Mouse (Mus musculus) Patski (cell line): ENCODE measurements around the gene Ccdc88b. TPM values are rescaled to one million over a fixed set of nuclear protein-coding genes. Genes with fewer than 3 reads are reported as not detected.

ENCODE experiments used
- ATAC-seq: fragments of 100-300 bp; one replicate; pipeline ENCODE4 v1.8.0; 2021
- CTCF ChIA-PET: fragments of 350-600 bp; sonication (Branson Sonifier 250); formaldehyde crosslinking; loops from one replicate; lab custom pipeline; 2022; ENCODE audit warnings: inconsistent platforms; lab: Charles Lee
- POLR2A ChIA-PET: fragments of 350-600 bp; sonication (Branson Sonifier 250); formaldehyde crosslinking; loops from one replicate; lab custom pipeline; 2022; ENCODE audit warnings: antibody characterized with exemption, inconsistent platforms; lab: Charles Lee
- DNase-seq: peaks from one replicate; pipeline ENCODE4 v3.0.0-alpha.2; 2011; ENCODE audit warnings: low read depth, low spot score
- H3K27me3 ChIP-seq: fragments of 371-371 bp; one replicate; pipeline ENCODE4 v1.5.1; 2021
- CTCF ChIP-seq: fragments of 100-300 bp; IDR thresholded peaks from one replicate; pipeline ENCODE4 v1.5.1; 2021
- in situ Hi-C: fragments of 300-500 bp; cut with MboI; formaldehyde crosslinking; loops from 3 replicates; pipeline ENCODE4 v1.11.1; 2018; ENCODE audit warnings: low pct_unique_long_range_greater_than_20kb, mixed read lengths
- polyA plus RNA-seq: library from polyadenylated mRNA; unstranded; gene quantifications from one replicate; pipeline ENCODE4 v1.2.3, GENCODE M21; 2021

Ccdc88b gene
- polyA plus RNA-seq, 1 experiment from 2014 or later: 0.06 TPM

DNA sequence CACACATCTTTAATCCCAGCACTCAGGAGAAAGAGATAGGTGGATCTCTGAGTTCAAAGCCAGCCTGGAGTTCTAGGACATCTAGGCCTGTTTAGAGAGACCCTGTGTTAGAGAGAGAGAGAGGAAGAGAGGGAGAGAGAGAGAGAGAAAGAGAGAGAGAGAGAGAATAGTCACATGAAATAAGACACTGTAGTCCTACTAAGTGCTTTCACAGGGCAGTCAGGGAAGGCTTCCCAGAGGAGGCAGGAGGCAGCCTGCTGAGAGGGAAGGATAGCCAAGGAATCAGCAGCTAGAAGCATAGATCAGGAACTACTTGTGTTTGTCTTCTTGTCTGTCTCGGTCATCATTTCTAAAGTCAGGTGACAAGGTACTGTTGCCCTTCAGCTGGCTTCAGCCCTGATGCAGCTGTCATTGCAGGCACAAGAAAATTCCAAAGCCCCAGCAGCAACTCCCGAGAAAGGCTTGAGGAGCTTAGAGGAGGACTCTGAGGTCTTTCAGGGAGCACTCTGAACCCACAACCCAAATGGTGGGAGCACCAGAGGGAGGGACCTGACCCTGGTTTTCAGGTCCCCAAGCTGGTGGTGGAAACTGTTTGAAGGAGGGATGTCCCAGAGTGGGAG, 1.1 kb upstream of the Ccdc88b start:
- CTCF ChIA-PET: no interaction called here
- in situ Hi-C loops: no loop called here
- ATAC-seq (no peak), DNase-seq (no peak)
- POLR2A ChIA-PET: no interaction called here
- TF ChIP-seq CTCF: no peak
- no peaks in the 10 kb centered on the region for H3K27me3 ChIP-seq

DNA sequence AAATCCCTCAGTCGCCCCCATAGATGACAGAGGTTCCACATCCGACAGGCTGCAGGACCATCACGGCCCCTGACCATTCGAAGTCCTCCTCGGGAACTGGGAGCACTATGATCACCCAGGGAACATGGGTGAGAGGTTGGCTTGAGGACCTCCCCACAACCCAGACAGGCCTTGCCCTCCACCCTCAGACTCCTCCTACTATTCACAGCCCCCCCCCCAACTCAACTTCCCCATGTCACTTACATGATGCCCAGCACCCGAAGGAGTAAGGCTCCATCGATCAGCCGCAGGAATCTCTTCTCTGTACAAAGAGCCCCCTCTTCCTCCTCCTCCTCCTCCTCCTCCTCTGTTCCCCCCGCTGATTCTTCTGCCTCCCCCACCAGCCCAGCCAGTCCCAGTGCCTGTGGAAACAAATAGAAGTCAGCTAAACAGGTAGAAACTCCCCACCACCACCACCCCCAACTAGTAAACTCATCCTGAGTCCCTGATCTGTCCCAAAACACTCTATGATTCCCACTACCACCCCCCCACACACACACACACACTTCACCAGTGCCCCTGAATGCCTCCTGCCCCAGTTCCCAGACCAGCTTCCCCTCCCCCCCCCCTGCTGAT, 513 bp downstream of the Ccdc88b start:
- no peak for TF ChIP-seq CTCF
- ChIA-PET POLR2A (interaction anchor here (0.7 kb wide), 1 partner anchor 15 kb away, joined by 4 read pairs; no protein-coding TSS in a partner anchor), CTCF (interaction anchor here (0.7 to 0.9 kb wide), 3 partner anchors 12 to 17 kb away, joined by 3 to 4 read pairs (median 3); no protein-coding TSS in a partner anchor)
- DNase-seq: no peak
- H3K27me3 ChIP-seq: no peaks in the 10 kb centered on the region
- no peak for ATAC-seq
- in situ Hi-C loops: no loop called here

- TF ChIP-seq CTCF: no peak
- no peaks in the 10 kb centered on the region for H3K27me3 ChIP-seq
- no peak for ATAC-seq
- POLR2A ChIA-PET: interaction anchor here (0.8 kb wide), 1 partner anchor 16 kb away, joined by 3 read pairs; no protein-coding TSS in a partner anchor
- CTCF ChIA-PET: interaction anchor here (0.6 to 1.4 kb wide), 6 partner anchors 12 to 43 kb away, joined by 3 to 4 read pairs (median 3); no protein-coding TSS in a partner anchor
- in situ Hi-C loops: no loop called here
- no peak for DNase-seq
These were observed 1.0 kb downstream of the Ccdc88b start for GRCm38 (mm10) chr19:6857003-6857360.

- no peak for DNase-seq
- H3K27me3 ChIP-seq: no peaks in the 10 kb centered on the region
- TF ChIP-seq CTCF: no peak
- in situ Hi-C loops: no loop called here
- no peak for ATAC-seq
- CTCF ChIA-PET: interaction anchor here (0.6 to 1.4 kb wide), 6 partner anchors 12 to 44 kb away, joined by 3 to 4 read pairs (median 3); no protein-coding TSS in a partner anchor
- POLR2A ChIA-PET: interaction anchor here (0.8 kb wide), 1 partner anchor 15 kb away, joined by 3 read pairs; no protein-coding TSS in a partner anchor
These were observed 1.6 kb downstream of the Ccdc88b start for GRCm38 (mm10) chr19:6856281-6857002.

DNA sequence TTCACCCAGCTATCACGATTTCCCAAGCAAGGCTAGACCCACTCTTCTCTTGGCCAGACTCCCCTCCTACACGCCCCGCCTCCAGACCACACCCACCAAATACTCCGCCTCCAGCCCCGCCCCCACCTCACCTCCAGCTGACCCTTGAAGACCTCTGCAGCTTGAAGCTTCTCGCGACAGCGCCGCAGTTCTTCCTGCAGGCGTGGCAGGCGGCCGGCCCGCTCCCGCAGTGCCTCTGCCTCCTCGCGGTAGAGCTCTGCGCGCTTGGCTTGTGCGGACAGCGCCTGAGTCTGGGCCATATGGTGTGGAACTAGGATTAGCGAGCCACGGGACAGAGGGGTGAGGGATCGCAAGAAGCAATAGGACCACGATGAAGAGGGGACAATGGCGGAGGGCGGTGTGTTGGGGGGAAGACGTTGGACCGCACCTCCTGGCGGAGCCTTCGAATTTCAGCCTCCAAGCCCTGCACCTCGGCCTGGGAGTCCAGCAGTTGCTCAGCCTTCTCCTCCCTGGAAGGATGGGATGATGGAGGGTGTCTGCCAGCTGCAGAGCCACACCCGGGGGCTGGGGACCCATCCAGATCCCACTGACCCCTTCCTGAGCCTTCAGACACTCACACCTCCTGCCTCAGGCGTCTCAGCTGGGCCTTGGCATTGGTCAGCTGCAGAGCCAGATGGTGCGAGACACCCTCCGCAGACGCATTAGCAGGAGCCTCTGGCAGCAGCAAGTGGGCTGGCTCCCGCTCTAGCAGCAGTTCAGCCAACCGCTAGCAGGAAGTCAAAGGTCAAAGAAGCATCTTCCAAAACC, 2.6 kb downstream of the Ccdc88b start:
- TF ChIP-seq CTCF: no peak
- CTCF ChIA-PET: interaction anchor here (0.8 to 1.4 kb wide), 2 partner anchors 11 kb away, joined by 3 to 4 read pairs; no protein-coding TSS in a partner anchor
- ATAC-seq (no peak), DNase-seq (no peak)
- no peaks in the 10 kb centered on the region for H3K27me3 ChIP-seq
- POLR2A ChIA-PET: no interaction called here
- in situ Hi-C loops: no loop called here

DNA sequence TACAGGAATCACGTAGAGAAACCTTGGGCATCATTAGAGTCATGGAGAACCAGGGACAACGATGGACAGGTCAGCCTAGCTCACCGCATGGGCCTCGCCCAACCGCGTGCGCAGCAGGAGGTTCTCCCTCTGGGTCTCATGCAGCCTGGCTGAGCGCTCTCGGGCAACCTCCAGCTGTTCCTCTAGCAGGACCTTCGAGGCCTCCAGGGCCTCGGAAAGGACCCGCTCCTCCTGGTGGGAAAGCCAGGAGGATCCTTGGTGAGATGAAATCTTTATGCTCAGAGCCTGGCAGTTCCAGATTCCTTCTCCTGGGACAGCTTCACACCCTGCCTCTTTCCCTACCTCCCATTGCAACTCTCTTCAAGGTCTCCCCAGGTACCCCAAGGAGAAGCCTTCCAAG, 3.4 kb downstream of the Ccdc88b start:
- H3K27me3 ChIP-seq: no peaks in the 10 kb centered on the region
- in situ Hi-C loops: no loop called here
- TF ChIP-seq CTCF: no peak
- DNase-seq (no peak), ATAC-seq (no peak)
- CTCF ChIA-PET: interaction anchor here (0.8 kb wide), 1 partner anchor 11 kb away, joined by 3 read pairs; no protein-coding TSS in a partner anchor
- POLR2A ChIA-PET: no interaction called here

- ChIA-PET CTCF (interaction anchor here (0.9 kb wide), 1 partner anchor 15 kb away, joined by 3 read pairs; no protein-coding TSS in a partner anchor), POLR2A (no interaction called here)
- DNase-seq (no peak), ATAC-seq (no peak)
- TF ChIP-seq CTCF: no peak
- in situ Hi-C loops: no loop called here
- no peaks in the 10 kb centered on the region for H3K27me3 ChIP-seq
These were observed 4.1 kb downstream of the Ccdc88b start for GRCm38 (mm10) chr19:6853903-6854302.

DNA sequence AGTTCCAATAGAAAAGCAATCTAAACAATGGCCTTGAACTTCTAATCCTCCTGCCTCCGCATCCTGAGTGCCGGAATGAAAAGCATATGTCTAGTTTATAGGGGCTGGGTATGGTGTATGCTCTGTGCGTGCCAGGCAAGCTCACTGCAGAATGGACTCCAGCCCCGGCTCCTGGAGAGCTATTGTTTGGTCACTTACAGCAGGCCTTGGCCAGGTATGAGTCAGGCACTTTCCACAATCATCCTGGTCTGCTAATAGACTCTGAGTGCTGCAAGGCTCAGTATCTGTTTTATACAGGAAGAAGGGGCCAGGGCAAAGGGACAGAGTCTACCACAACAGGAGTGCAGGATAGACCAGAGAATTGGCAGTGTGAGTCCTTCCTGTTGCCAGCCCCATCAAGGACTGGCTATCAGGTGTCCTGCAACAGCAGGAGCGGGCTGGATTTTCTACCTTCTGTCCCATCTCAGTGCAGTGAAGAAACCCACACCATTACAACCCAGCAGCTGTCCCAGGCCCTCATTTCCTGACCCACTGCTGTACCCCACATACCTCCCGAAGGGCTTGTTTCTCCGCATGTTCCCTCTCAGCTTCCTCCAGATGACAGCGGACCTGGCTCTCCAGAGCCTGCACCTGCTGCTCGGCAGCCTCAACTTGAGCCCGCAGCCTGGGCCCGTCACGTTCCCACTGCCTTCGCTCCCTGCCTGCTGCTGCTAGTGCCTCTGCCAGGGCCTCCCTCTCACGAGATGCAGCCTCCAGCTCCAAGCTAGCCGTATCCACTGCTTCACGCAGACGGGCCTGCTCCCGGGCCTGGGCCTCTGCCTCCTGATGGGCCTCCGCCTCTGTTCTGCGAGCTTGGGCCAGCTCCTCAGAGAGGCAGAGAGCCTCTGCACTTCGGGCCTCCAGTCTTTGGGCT, 5.4 kb downstream of the Ccdc88b start:
- in situ Hi-C loops: no loop called here
- CTCF ChIA-PET: interaction anchor here (0.9 kb wide), 1 partner anchor 16 kb away, joined by 3 read pairs; no protein-coding TSS in a partner anchor
- no peaks in the 10 kb centered on the region for H3K27me3 ChIP-seq
- no peak for DNase-seq
- no peak for ATAC-seq
- POLR2A ChIA-PET: interaction anchor here (0.6 to 1.2 kb wide), 2 partner anchors 11 to 66 kb away, joined by 3 to 4 read pairs; no protein-coding TSS in a partner anchor
- no peak for TF ChIP-seq CTCF

DNA sequence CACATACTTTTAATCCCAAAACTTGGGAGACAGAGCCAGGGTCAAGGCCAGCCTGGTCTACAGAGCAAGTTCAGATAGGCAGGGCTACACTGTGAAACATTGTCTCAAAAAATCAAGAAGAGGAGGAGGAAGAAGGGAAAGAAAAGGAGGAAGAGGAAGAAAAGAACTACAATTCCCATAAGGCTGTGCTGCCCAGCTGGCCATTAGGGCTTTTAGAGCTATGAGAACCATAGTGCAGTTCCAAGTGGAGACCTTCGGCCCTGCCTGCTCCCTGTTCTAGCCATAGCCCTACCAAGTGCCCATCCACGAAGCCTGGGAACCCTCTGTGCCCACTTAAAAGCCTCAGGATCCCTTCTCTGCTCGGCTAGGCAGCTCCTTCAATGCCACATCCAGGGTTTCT, 6.5 kb downstream of the Ccdc88b start:
- ATAC-seq (no peak), DNase-seq (no peak)
- POLR2A ChIA-PET: interaction anchor here (1.8 kb wide), 1 partner anchor 12 kb away, joined by 7 read pairs; the partner anchor contains the start of gene Rps6ka4
- peaks cover 8% of the 10 kb centered on the region for H3K27me3 ChIP-seq
- in situ Hi-C loops: no loop called here
- TF ChIP-seq CTCF: no peak
- CTCF ChIA-PET: no interaction called here
